Mouse (Mus musculus): ENCODE data around the gene Slc18a3.

DNA sequence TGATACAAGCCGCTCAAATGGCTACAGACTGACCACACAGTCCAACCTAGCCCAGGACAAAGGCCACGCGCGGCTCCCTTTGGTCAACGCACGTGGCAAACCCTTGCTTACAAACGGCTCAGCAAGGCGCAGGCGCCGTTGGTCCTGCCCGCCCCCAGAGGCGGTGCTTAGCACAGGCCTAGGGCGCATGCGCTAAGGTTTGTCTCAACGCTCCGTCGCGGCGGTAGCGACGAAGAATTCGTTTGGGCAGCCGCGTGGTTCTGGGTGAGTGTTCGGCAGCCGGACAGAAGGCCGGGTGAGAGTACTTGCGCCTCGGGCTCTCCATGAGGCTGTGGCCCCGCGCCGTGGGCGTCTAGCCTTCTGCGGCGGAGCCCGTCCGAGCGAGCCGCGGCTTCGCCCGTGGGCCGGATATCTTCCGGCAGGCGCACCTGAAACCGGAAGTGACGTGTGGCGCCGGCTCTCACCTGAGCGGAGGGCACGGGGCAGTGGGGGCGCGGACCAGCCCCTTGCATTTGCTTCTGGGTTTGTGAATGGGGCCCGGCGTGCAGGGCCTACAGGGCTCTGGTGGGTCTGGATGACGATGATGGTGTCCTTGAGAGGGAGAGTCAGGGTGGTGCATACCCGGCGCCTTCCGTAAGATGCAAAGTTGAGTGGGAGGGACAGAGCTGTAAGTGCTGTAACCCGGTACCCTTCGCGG lies 48.8 kb upstream of the Slc18a3 start, which contains the start of gene Ercc6:
- TF ChIP-seq GATA1 (IDR thresholded peaks at IDR 0.05; ENCODE audit: low read length) = no peak
- TF ChIP-seq TAL1 (IDR thresholded peaks at IDR 0.05; ENCODE audit: low read length) = no peak
